Mouse (Mus musculus): ENCODE measurements around the gene Pes1. TPM values are rescaled to one million over a fixed set of nuclear protein-coding genes. Genes with fewer than 3 reads are reported as not detected.

The Pes1 gene
- polyA plus RNA-seq, 1 experiment from 2014 or later = 64.9 TPM

DNA sequence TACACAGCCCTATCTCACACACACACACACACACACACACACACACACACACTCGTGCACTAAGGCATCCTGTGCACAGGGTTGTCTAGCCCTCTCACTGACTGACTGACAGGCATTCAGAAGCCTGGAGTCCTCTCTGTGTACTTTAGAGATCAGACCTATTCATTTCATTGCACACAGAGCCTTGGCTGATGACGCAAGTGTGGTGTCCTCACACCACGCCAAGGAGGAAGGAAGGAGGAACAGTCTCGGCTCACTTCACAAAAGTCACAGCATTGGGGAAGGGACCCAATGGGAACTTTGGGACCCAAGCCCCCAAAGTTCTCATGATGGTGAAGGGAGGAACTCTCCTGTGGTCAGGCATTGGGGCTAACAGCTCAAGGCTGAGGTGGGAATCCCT is 33.8 kb upstream of the Pes1 start:
- Histone ChIP-seq H3K4me1 (ENCODE audit: control insufficient read depth, insufficient read depth, low read length) (peaks cover 8% of the 10 kb centered on the region), H3K36me3 (ENCODE audit: control insufficient read depth, insufficient read depth, low read length) (no peaks in the 10 kb centered on the region; the same call in 1 of the 2 replicates), H3K4me3 (ENCODE audit: low read depth, low read length) (no peak overlapping the region), H3K27me3 (ENCODE audit: control insufficient read depth, insufficient read depth, low read length) (no peaks in the 10 kb centered on the region), H3K27ac (ENCODE audit: low read length) (no peak overlapping the region), H3K9me3 (ENCODE audit: control insufficient read depth, low read depth, low read length) (no peaks in the 10 kb centered on the region), H3K9ac (replicated peaks; ENCODE audit: low read depth, low read length) (no peak overlapping the region), H3K4me2 (replicated peaks; ENCODE audit: low read depth, low read length) (no peak overlapping the region)
- no peak for ATAC-seq (ENCODE audit: insufficient number of reproducible peaks, insufficient read depth, low FRiP score, low read depth)
- 75% methylated on average over 4 of the region's 4 CpGs for WGBS

DNA sequence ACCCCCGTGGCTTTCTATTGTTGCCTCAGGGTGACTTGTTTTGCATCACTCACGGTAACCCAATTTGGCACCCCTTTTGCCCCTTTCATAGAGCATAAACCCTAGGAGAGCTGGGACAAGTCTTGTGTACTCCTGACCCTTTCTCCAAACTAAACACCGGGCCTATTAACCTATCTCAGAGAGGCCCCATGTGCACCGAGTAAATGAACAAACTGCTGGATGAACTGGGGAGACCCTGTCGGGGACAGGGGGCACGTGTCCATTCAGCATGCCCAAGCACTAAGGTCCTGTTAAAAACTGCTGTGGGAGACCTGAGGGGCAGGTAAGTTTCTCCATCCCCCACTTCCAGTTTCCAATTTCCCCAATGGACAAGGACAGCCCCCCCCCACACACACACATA is 32.8 kb upstream of the Pes1 start:
- Histone ChIP-seq H3K4me2 (replicated peaks; ENCODE audit: low read depth, low read length) (peak overlapping the region; percentile 69), H3K27ac (ENCODE audit: low read length) (no peak overlapping the region), H3K4me1 (ENCODE audit: control insufficient read depth, insufficient read depth, low read length) (peaks cover 8% of the 10 kb centered on the region), H3K4me3 (ENCODE audit: low read depth, low read length) (peak overlapping the region; percentile 39), H3K9ac (replicated peaks; ENCODE audit: low read depth, low read length) (peak overlapping the region; percentile 28; the same call in 1 of the 2 replicates), H3K9me3 (ENCODE audit: control insufficient read depth, low read depth, low read length) (no peaks in the 10 kb centered on the region), H3K36me3 (ENCODE audit: control insufficient read depth, insufficient read depth, low read length) (no peaks in the 10 kb centered on the region), H3K27me3 (ENCODE audit: control insufficient read depth, insufficient read depth, low read length) (no peaks in the 10 kb centered on the region)
- 0 out of 2 replicates have a peak, but pooled peaks have one; percentile 20 for ATAC-seq (ENCODE audit: insufficient number of reproducible peaks, insufficient read depth, low FRiP score, low read depth)
- WGBS = 29% methylated on average over 6 of the region's 6 CpGs

DNA sequence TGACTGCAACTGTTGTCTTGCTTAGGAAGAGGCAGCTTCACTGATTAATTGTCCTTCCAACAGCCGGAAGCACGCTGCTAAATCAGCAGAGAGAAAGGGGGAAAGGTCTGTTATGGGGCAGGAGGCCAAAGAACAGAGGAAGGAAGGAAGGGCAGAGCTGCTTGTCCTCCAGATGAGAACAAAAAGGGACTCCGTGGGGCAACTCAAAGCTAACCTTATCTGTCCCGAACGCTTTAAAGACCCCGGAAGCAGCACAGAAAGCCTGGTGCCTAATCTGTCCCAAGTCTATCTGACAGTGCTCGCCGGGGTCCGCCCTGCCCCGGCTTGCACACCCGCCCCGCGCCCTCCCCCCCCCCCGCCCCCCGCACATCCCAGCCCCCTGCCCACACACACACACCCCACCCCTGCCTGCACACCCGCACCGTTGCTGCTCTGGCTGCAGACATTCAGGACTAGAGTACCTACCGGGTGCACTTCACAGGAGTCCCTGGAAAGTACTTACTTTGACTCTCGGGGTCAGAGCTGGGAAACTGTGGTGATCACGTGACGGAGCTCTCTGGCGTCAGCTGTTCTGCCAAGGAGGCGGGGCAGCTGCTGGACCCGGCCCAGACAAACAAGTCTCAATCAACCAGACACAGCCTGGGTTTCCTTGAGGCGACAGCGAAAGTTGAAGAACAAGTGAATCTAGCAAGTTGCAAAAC is 32.1 kb upstream of the Pes1 start, which contains the start of gene Tcn2:
Gene Tcn2, minus strand, starts transcription at position 649 of the 701 bp plus-strand sequence.
- H3K9ac ChIP-seq (replicated peaks; ENCODE audit: low read depth, low read length) = peak within 1 kb of the TSS; percentile 28; the same call in 1 of the 2 replicates
- 0% methylated on average over 23 of the region's 26 CpGs for WGBS
- ATAC-seq (ENCODE audit: insufficient number of reproducible peaks, insufficient read depth, low FRiP score, low read depth) = peak; percentile 74

DNA sequence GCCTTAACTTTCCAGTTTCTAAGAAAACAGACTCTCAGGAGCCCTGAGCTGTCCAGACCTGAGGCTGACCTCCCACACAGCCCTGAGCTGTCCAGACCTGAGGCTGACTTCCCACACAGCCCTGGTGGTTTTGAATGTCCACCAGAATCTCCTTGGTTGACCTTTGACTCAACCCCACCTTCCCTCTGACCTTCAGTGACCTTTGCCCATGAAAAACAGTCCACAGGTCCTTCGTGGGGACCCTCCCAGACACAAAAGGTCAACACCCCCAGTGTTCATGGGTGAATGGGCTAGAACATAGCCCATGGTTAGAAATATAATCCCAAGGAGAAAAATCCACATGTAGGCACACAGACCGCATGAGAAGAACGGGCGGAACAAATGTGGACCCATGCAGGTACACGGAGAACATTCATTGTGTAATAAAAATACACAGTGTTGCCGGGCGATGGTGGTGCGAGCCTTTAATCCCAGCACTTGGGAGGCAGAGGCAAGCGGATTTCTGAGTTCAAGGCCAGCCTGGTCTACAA is 30.0 kb upstream of the Pes1 start:
- H3K27me3 ChIP-seq (ENCODE audit: control insufficient read depth, insufficient read depth, low read length) = no peaks in the 10 kb centered on the region
- no peak overlapping the region for H3K27ac ChIP-seq (ENCODE audit: low read length)
- H3K4me3 ChIP-seq (ENCODE audit: low read depth, low read length) = no peak overlapping the region
- H3K36me3 ChIP-seq (ENCODE audit: control insufficient read depth, insufficient read depth, low read length) = no peaks in the 10 kb centered on the region
- no peak overlapping the region for H3K4me2 ChIP-seq (replicated peaks; ENCODE audit: low read depth, low read length)
- no peak for ATAC-seq (ENCODE audit: insufficient number of reproducible peaks, insufficient read depth, low FRiP score, low read depth)
- no peak overlapping the region for H3K9ac ChIP-seq (replicated peaks; ENCODE audit: low read depth, low read length)
- no peaks in the 10 kb centered on the region for H3K9me3 ChIP-seq (ENCODE audit: control insufficient read depth, low read depth, low read length)
- peaks cover 8% of the 10 kb centered on the region for H3K4me1 ChIP-seq (ENCODE audit: control insufficient read depth, insufficient read depth, low read length)
- 92% methylated on average over 9 of the region's 9 CpGs for WGBS

More for the DNA sequence above, 32.1 kb upstream of the Pes1 start, which contains the start of gene Tcn2:
- Histone ChIP-seq H3K36me3 (ENCODE audit: control insufficient read depth, insufficient read depth, low read length) (no peaks in the 10 kb centered on the region), H3K9me3 (ENCODE audit: control insufficient read depth, low read depth, low read length) (no peaks in the 10 kb centered on the region), H3K4me1 (ENCODE audit: control insufficient read depth, insufficient read depth, low read length) (peaks cover 8% of the 10 kb centered on the region), H3K4me2 (replicated peaks; ENCODE audit: low read depth, low read length) (peak within 1 kb of the TSS; percentile 69), H3K27me3 (ENCODE audit: control insufficient read depth, insufficient read depth, low read length) (no peaks in the 10 kb centered on the region), H3K4me3 (ENCODE audit: low read depth, low read length) (peak within 1 kb of the TSS; percentile 39), H3K27ac (ENCODE audit: low read length) (no peak within 1 kb of the TSS)

DNA sequence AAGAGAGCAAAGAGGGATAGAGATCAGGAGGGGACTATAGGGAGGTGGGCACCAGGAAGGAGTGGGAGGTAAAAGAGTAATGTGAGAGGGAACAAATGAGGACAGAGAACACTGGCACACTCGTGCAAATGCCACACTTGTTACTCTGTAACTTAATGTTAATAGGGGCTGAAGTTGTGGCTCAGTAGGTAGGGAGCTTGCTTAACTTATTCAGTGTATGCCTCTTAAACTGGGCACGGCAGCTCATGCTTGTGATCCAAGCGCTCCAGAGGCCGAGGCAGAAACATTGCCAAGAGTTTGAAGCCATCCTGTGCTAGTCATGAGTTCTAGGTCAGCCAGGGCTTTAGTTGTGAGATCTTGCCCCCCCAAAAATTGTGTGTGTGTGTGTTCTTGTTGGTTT is 28.6 kb upstream of the Pes1 start:
- Histone ChIP-seq H3K9ac (replicated peaks; ENCODE audit: low read depth, low read length) (no peak overlapping the region), H3K4me2 (replicated peaks; ENCODE audit: low read depth, low read length) (no peak overlapping the region), H3K9me3 (ENCODE audit: control insufficient read depth, low read depth, low read length) (no peaks in the 10 kb centered on the region), H3K4me1 (ENCODE audit: control insufficient read depth, insufficient read depth, low read length) (peaks cover 8% of the 10 kb centered on the region), H3K27me3 (ENCODE audit: control insufficient read depth, insufficient read depth, low read length) (no peaks in the 10 kb centered on the region), H3K4me3 (ENCODE audit: low read depth, low read length) (no peak overlapping the region), H3K36me3 (ENCODE audit: control insufficient read depth, insufficient read depth, low read length) (no peaks in the 10 kb centered on the region), H3K27ac (ENCODE audit: low read length) (no peak overlapping the region)
- ATAC-seq (ENCODE audit: insufficient number of reproducible peaks, insufficient read depth, low FRiP score, low read depth) = no peak
- WGBS = 76% methylated on average over 4 of the region's 4 CpGs

DNA sequence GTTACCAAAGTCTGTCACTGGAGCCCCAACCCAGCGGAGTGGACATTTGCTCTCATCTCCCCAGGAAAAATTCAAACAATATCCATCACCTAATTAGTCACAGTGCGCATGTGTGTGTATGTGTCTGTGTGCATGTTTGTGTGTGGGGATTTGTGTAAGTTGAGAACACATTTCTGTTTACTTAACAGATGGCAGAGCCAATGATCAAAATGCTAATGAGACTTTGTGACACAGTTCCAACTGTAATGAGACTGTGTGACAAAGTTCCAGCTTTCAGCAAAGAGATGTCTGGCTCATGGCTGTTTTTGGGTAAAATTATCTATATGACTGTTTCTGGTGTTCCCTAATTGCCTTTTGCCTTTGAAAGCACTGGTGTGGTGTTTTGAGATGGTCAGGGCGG is 27.5 kb upstream of the Pes1 start:
- 87% methylated on average over 3 of the region's 3 CpGs for WGBS

DNA sequence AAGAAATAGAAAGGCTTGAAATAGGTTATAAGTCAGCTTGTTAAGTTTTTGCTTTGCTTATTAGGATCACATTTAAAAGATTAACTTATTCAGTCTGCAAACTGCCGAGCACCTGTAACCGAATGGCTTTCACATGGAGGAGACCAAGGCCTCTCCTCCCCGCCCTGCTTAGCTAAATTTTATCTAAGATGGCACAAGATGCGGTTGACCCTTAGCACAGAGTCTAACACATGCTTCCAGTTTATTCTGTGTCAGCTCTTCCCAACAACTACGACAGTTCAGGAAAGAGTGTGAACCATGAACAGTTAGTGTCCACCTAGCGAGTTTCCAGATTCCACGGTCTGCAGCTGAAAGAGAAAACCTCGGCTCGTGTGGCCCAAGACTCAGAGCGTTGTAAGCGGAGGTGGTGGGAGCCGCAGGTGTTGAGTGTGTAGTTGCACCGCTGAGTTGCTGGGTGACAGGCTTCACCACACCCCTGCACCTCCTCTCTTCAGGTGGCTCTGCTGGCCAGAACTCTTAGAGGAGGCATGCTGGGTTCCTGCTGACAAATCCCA is 26.4 kb upstream of the Pes1 start:
- ATAC-seq (ENCODE audit: insufficient number of reproducible peaks, insufficient read depth, low FRiP score, low read depth) = no peak
- 67% methylated on average over 13 of the region's 13 CpGs for WGBS
- Histone ChIP-seq H3K27ac (ENCODE audit: low read length) (no peak overlapping the region), H3K4me3 (ENCODE audit: low read depth, low read length) (no peak overlapping the region), H3K9me3 (ENCODE audit: control insufficient read depth, low read depth, low read length) (no peaks in the 10 kb centered on the region), H3K36me3 (ENCODE audit: control insufficient read depth, insufficient read depth, low read length) (no peaks in the 10 kb centered on the region), H3K9ac (replicated peaks; ENCODE audit: low read depth, low read length) (no peak overlapping the region), H3K4me1 (ENCODE audit: control insufficient read depth, insufficient read depth, low read length) (no peaks in the 10 kb centered on the region), H3K4me2 (replicated peaks; ENCODE audit: low read depth, low read length) (no peak overlapping the region), H3K27me3 (ENCODE audit: control insufficient read depth, insufficient read depth, low read length) (no peaks in the 10 kb centered on the region)

More for the DNA sequence above, 27.5 kb upstream of the Pes1 start:
- no peaks in the 10 kb centered on the region for H3K36me3 ChIP-seq (ENCODE audit: control insufficient read depth, insufficient read depth, low read length)
- H3K4me1 ChIP-seq (ENCODE audit: control insufficient read depth, insufficient read depth, low read length) = peaks cover 5% of the 10 kb centered on the region
- no peak overlapping the region for H3K9ac ChIP-seq (replicated peaks; ENCODE audit: low read depth, low read length)
- ATAC-seq (ENCODE audit: insufficient number of reproducible peaks, insufficient read depth, low FRiP score, low read depth) = no peak
- H3K27me3 ChIP-seq (ENCODE audit: control insufficient read depth, insufficient read depth, low read length) = no peaks in the 10 kb centered on the region
- no peak overlapping the region for H3K27ac ChIP-seq (ENCODE audit: low read length)
- H3K9me3 ChIP-seq (ENCODE audit: control insufficient read depth, low read depth, low read length) = no peaks in the 10 kb centered on the region
- no peak overlapping the region for H3K4me3 ChIP-seq (ENCODE audit: low read depth, low read length)
- H3K4me2 ChIP-seq (replicated peaks; ENCODE audit: low read depth, low read length) = no peak overlapping the region

DNA sequence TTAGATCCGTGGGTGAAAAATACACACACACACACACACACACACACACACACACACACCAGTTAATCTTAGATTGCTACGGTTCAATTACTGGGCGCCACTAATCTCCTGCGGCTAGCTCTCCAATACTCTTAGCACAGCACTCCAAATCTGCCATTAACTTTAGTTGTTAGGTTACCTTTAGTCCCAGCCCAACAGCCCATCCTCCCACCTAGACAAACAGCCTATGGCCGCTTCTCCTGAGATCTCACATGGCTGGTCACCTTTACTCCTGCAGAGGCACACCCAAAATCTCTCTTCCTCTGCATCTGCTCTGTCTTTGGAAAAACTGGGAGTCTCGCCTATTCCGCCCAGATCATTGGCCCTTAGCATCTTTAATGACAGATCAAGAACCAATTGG is 22.4 kb upstream of the Pes1 start:
- ATAC-seq (ENCODE audit: insufficient number of reproducible peaks, insufficient read depth, low FRiP score, low read depth) = no peak
- Histone ChIP-seq H3K9me3 (ENCODE audit: control insufficient read depth, low read depth, low read length) (no peaks in the 10 kb centered on the region), H3K4me2 (replicated peaks; ENCODE audit: low read depth, low read length) (no peak overlapping the region), H3K4me3 (ENCODE audit: low read depth, low read length) (no peak overlapping the region), H3K27me3 (ENCODE audit: control insufficient read depth, insufficient read depth, low read length) (no peaks in the 10 kb centered on the region), H3K4me1 (ENCODE audit: control insufficient read depth, insufficient read depth, low read length) (no peaks in the 10 kb centered on the region), H3K36me3 (ENCODE audit: control insufficient read depth, insufficient read depth, low read length) (no peaks in the 10 kb centered on the region), H3K9ac (replicated peaks; ENCODE audit: low read depth, low read length) (no peak overlapping the region), H3K27ac (ENCODE audit: low read length) (no peak overlapping the region)
- WGBS = 87% methylated on average over 7 of the region's 7 CpGs

All from stomach, embryonic 14.5 days (tissue).